Mouse (Mus musculus) layer of hippocampus, postnatal 14 days (tissue): ENCODE results near the gene Hs6st3. TPM values are rescaled to one million over a fixed set of nuclear protein-coding genes. Genes with fewer than 3 reads are reported as not detected.

Experiments
- DNase-seq, 2 experiments: peaks; one replicate each; pipeline ENCODE4 v3.0.0; 2021 to 2022; ENCODE audit warnings: low spot score in 2 of 2, mixed read lengths in 1 of 2
- total RNA-seq, 2 experiments: library from RNA; stranded (reverse); gene quantifications; 2 replicates each; pipeline ENCODE4 v1.2.3; 2021

The Hs6st3 gene
- total RNA-seq, 2 experiments from 2014 or later: 69.4 to 83.3 TPM

DNA sequence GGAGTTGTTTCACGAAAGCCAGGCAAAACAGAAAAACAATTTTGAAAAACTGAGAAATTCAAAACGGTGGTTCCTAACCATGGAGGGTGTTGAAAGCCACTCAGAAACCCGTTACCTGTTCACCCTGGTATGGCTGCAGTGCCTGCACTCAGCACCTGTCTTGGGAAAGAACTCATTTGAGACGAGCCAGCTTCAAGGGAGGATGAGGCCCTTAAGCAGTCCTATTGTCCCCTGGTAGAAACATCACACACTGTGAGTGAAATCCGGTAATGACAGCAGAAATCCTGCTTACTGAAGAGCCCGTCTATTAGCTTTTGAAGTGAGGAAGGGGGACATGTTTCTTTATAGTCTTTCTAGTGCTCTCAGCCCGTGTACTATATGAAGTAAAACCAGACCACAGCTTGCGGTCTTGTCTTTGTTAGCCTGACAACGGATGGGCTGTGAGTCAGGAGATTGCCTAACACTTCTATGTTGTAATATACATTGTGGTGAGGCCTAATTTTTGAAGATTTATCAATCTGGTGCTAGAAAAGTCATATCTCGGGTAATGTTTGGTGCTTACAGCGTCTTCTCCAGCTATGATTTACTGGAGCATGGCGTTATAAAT is 641.9 kb downstream of the Hs6st3 start:
- no peak for DNase-seq

GRCm38 (mm10) chr14:119781111-119781510 is 643.0 kb downstream of the Hs6st3 start:
- peak in 1 of 2 experiments; percentile 78 for DNase-seq

- peak; percentile 70 to 88 for DNase-seq
Observed at GRCm38 (mm10) chr14:119789457-119789856, 651.3 kb downstream of the Hs6st3 start.

GRCm38 (mm10) chr14:119797172-119797850 is 659.2 kb downstream of the Hs6st3 start:
- no peak for DNase-seq

DNA sequence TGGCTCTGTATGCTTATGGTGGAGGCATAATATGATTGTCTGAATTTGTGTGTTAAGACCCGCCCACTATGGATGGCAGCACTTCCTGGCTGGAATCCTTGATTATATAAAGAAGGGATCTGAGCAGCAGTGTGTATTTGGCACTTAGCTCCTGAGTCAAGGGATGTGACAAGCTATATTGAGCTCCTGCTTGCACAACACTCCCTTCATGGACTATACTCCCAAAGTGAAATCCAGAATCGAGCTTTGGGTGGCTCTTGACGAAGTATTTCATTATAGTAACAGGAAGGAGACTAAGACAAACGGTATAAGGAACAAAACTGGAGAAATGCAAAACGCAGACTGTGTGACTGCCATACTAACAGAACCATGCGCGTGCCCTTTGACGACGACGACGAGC is 660.4 kb downstream of the Hs6st3 start:
- DNase-seq: no peak

DNA sequence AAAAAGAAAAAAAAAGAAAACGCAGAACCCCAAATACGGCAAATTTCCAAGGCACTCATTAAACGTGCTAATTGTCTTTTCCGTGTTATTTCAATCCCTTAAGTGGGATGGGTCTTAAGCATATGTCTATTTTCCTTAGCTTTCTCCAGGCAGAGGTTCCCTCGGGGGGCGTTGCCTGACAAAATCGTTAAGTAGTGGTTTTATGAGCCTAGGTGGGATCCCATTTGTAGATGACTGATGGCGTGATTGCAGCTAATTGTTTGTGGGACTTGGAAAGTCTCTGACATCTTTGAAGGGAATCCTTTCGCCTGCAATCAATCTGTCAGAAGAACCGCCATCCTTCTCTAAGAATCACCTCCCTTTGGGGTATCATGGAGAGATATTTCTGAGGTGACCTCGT is 662.7 kb downstream of the Hs6st3 start:
- DNase-seq: no peak

- no peak for DNase-seq
Observed at GRCm38 (mm10) chr14:119813898-119814297, 675.8 kb downstream of the Hs6st3 start.

- no peak for DNase-seq
Observed at GRCm38 (mm10) chr14:119815616-119816015, 677.5 kb downstream of the Hs6st3 start.

DNA sequence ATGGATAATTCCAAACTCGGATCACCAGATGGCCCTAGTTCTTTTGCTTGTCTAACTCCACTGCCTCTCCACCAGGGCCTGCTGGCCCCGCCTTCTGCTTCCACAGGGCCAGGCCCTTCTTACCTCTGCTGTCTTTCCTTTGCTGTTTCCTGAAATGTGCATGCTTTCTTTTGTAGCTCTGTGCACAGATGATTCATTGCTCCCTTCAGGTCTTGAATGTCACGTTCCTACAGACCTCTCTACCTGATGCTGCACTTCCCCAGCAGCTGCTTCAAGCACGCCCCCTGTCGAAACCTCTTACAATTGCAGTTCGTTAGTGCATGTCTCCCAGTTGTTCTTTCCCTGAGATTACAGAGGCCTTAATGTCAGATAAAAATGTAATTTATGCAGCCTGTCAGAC is 682.4 kb downstream of the Hs6st3 start:
- DNase-seq: no peak

DNA sequence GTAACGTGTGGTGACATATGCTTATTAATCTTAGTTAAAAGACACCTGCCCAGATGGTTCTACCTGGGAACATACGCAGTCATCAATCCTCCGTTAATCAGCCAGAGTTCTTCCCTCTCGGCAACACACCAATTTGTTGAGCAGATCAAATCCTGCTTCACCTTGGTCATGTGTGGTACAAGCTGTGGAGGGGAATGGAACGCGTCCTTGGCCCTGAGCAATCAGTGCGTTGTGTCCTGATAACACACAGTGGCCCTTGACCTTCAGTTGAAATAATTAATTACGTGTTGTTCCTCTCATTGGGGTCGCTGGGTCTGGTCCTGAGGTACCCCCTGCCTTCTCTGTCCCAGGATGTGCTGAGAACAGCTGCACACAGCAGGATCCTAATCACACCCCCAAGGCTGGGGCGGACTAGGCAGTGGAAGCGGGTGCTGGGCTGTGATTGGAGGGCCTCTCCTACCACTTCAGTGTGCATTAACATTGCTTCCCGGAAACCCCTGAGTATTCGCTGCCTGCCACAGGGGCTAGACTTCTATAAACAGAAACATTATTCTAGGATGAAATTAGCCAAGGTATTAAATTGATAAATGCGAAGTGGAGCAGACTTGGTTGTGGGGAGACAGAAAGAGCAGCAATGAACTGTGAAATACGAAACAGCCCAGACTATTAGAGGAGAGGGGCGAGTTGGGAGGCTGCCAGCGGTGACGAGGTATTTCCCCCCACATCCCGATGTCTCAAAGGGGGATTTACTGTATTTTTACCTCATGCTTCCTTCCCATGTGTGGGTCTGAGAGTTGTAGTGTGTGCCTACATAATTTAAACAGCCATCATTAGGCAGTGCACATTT is 693.2 kb downstream of the Hs6st3 start:
- DNase-seq: no peak

- DNase-seq: no peak
Observed at GRCm38 (mm10) chr14:119832012-119832325, 693.8 kb downstream of the Hs6st3 start.

- DNase-seq: no peak
Observed at GRCm38 (mm10) chr14:119832940-119833339, 694.8 kb downstream of the Hs6st3 start.

DNA sequence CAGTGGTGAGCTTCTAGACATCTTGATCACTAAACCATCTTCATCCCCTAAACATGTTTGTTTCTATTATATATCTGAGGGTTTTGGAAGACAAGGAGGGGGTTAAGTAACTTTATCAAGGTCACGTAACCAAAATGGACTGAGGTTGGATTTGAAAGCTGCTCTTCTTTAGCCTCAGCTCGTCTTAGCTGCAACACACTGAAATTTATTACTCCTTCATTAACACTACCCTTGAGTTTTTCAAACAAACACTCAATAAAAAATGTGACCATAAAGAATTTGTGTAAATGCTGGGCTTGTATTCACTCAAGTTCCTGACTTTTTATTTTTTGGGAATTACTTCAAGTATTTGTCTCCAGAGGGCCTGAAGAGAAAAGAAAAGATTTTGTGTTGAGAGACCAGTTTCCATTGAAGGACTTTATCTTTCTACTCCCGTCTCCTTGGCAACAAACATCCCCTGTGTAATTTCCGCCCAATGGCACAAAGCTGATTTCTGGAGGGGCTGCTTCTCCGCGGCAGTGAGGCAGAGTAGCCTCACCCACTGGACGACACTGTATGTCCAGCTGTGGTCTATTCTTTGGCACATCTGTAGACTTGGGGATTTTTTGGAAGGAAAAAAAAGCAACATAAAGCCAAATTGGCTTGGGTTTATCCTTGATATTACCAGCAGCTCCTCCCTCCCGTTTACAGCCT is 696.0 kb downstream of the Hs6st3 start:
- no peak for DNase-seq

DNA sequence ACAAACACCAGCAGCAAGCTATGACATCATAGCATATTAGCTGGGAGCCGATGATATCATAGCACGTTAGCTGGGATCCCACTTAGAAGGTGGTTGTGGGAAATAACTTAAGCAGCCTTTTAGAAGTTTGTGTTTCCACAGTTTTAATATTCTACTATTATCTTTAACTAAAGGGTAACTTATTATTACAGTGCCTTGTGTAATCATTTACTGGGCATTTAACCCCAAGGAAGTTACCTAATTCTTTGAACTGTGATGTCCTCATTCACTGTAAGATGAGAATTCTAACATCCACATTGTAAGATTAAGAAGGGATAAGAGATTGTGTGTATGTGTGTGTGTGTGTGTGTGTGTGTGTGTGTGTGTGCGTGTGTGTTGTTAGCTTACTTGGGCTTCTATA is 697.9 kb downstream of the Hs6st3 start:
- DNase-seq: no peak

DNA sequence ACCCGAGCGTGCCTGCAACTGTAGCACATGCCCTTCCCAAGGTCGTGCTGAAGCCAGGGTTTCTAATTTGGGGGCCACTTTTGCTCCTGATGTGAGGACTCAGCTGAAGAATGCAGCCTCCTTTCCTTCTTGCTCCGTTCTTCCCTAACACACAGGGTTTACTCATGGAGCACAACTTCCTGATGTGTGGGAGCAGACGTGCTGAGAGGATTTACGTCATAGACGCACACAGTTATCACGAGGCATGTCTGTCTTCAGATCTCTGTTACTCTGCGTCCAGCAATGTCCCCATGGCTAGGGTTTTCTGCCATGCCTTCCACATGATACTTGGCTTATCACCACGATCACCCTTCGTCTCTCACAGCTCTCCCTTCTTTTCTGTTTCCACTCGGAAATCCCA is 709.4 kb downstream of the Hs6st3 start:
- DNase-seq: no peak

DNA sequence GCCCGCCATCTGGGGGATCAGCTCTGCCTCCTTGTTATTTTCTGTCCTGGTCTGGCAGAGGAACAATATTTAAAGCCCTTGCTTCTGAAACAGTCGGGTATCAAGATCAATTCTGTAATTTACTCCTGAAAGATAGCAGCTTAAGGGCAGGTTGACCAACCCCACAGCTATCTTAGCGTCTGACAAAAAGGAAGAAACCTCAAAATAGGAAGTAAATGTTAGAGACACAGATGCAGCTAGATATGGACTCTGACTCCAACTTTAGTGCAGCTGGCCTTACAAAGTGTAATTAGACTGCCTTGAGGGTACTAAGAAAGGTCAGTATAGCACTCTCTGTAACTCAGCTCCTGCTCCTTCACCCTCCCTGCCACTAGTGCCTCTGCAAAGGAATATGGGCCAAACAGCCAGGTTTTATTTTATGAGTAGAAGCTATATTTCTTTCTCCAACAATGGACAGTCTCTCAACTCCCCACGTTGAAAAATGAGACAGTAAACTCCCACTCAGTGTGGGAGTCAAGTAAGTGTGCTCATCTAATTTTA is 710.7 kb downstream of the Hs6st3 start:
- DNase-seq: no peak

DNA sequence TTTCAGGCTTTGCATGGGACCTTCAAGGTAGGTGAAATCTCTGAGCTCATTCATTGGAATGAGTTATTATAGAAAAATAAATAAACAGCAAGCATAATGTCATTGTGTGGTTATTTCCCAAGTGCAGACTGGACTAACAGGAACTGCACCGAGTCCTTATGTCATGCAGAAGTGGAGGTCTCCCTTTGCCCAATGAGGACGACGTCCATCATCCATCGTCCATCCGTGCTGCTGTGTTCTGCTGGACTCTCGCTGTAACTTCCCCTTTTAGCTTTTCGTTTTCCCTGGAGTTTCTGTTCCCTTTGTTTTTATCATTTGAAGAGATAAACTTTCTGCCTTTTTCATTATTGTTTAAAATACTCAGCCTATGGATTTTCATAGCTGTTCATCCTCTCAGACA is 711.2 kb downstream of the Hs6st3 start:
- no peak for DNase-seq

- DNase-seq: peak in 1 of 2 experiments; percentile 42
Observed at GRCm38 (mm10) chr14:119852139-119852538, 714.0 kb downstream of the Hs6st3 start.

- DNase-seq: peak; percentile 61 to 73
Observed at GRCm38 (mm10) chr14:119857338-119858291, 719.5 kb downstream of the Hs6st3 start.

DNA sequence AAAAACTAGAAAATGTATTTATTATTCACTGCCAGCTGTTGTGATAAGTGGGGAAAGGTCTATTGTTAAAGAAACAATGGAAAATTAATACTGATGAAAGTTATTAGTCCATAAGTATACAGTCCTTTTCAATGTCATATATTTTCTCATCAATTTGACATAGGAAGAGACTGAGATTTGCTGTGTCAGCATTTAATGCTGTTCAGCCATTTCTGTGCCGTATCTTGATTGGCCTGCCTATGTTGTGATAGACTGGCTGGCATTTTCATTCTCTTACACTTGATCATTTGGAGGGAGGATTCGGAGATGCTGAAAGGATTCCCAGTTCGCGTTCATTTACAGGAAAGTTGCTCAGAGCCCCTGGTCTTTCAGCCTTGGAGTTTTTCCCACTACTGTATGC is 735.5 kb downstream of the Hs6st3 start:
- no peak for DNase-seq
